Mouse (Mus musculus) lung, embryonic 14.5 days (tissue): ENCODE measurements around the gene Sepsecs. TPM values are rescaled to one million over a fixed set of nuclear protein-coding genes. Genes with fewer than 3 reads are reported as not detected.

Experiments
- ATAC-seq: fragments of 200-750 bp; cut with Nextera tagmentation; 2 replicates; pipeline ENCODE4 v1.8.0; 2017; ENCODE audit warnings: mild to moderate bottlenecking, moderate TSS enrichment, moderate library complexity; ENCODE audit not compliant: insufficient read depth
- DNase-seq: peaks from one replicate; pipeline ENCODE4 v3.0.0-alpha.2; 2015
- H3K27ac ChIP-seq: fragments of 300-500 bp; sonication (generic); 2 replicates; pipeline ENCODE4 v1.5.1; 2014; ENCODE audit warnings: low read depth, mild to moderate bottlenecking, moderate library complexity
- H3K27me3 ChIP-seq: fragments of 300-500 bp; sonication (generic); 2 replicates; pipeline ENCODE4 v1.6.1; 2014; ENCODE audit warnings: low read length, control low read depth; ENCODE audit not compliant: insufficient read depth
- H3K36me3 ChIP-seq: fragments of 300-500 bp; sonication (generic); 2 replicates; pipeline ENCODE4 v1.6.1; 2014; ENCODE audit warnings: control low read depth; ENCODE audit not compliant: insufficient read depth
- H3K4me1 ChIP-seq: fragments of 300-500 bp; sonication (generic); 2 replicates; pipeline ENCODE4 v1.6.1; 2014; ENCODE audit warnings: antibody characterized with exemption, control low read depth; ENCODE audit not compliant: insufficient read depth
- H3K4me2 ChIP-seq: fragments of 300-500 bp; sonication (generic); 2 replicates; pipeline ENCODE4 v1.6.1; 2014; ENCODE audit warnings: mild to moderate bottlenecking
- H3K4me3 ChIP-seq: fragments of 300-500 bp; sonication (generic); 2 replicates; pipeline ENCODE4 v1.5.1; 2014; ENCODE audit warnings: low read depth, low read length
- H3K9ac ChIP-seq: fragments of 300-500 bp; sonication (generic); 2 replicates; pipeline ENCODE4 v1.6.1; 2014
- H3K9me3 ChIP-seq: fragments of 300-500 bp; sonication (generic); 2 replicates; pipeline ENCODE4 v1.6.1; 2016; ENCODE audit warnings: low read depth, low read length, control low read depth
- CTCF ChIP-seq: IDR thresholded peaks from 2 replicates; pipeline ENCODE4 v1.5.1; 2016; ENCODE audit warnings: antibody characterized with exemption, low read depth
- WGBS: fragments of 180-500 bp; shearing (Covaris S2); extraction: QIAGEN DNeasy Blood & Tissue Kit; methylation state at CpG from one replicate; pipeline ENCODE4 v1.1.7; 2014; 5-methylcytosine and 5-hydroxymethylcytosine counted together
- polyA plus RNA-seq: library from polyadenylated mRNA; unstranded; fragments of >200 nt; fragmentation: Nextera tagmentation; extraction: Ambion mirVana; gene quantifications from 2 replicates; pipeline ENCODE4 v1.2.1, GENCODE M21; 2014

Gene Sepsecs
- polyA plus RNA-seq, 1 experiment from 2014 or later: 10.4 TPM

DNA sequence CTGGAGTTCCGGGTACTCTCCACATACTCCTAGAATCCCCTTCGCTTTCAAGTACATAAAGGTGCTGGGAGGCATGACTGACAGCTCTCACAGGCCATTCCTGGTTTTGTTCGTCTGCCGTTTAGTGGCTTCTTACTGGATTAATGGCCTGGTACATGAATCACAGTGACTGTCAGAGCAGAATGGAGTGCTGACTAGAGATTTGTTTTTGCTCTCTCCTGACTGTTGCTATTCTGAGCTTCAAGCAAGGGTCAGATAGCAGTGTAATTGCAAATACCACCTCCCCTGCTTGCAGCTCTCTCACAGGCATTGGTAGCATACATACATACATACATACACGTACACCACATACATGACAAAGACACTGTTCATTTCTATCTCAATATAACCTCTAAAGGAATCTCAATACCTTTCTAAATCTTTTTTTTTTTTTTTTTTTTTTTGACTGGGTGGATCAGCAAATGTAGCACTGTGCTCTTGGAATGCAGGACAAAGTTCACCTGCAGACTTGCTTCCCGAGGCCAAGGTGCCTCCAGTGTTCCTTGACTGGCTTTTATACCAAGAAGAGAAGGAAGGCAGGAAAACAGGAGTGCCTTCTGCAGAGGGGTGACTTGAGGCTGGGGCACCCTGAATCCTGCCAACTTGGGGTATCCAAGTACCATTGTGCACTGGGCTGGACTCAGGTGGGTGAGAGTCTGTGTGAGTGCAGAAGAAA, 18.4 kb upstream of the Sepsecs start:
- H3K9me3 ChIP-seq: no peaks in the 10 kb centered on the region
- H3K4me3 ChIP-seq: no peak overlapping the region
- H3K27ac ChIP-seq: no peak overlapping the region
- no peak overlapping the region for H3K4me2 ChIP-seq
- WGBS: 53% methylated on average over 6 of the region's 6 CpGs
- no peak for ATAC-seq
- DNase-seq: no peak
- TF ChIP-seq CTCF: no peak
- H3K36me3 ChIP-seq: no peaks in the 10 kb centered on the region
- no peaks in the 10 kb centered on the region for H3K27me3 ChIP-seq
- H3K9ac ChIP-seq: no peak overlapping the region
- no peaks in the 10 kb centered on the region for H3K4me1 ChIP-seq

DNA sequence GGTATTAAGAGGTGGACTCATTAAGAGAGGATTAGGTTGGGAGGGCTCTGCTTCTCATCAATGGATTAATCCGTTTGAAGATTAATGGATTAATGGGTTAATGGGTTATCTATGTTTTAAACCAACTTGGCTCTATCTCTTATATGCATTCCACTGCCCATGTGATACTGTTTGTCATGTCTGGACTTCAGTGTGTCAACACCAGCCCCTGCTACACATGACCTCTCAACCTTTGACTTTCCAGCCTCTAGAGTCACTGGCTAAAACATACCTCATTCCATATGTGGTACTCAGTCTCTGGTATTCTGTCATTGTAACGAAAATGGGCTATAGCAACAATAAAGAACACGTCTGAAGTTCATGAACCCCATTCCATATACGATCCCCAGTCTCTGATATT, 11.6 kb upstream of the Sepsecs start:
- H3K9me3 ChIP-seq: no peaks in the 10 kb centered on the region
- TF ChIP-seq CTCF: no peak
- H3K27me3 ChIP-seq: no peaks in the 10 kb centered on the region
- H3K9ac ChIP-seq: no peak overlapping the region
- H3K27ac ChIP-seq: no peak overlapping the region
- 39% methylated on average over 4 of the region's 4 CpGs for WGBS
- no peaks in the 10 kb centered on the region for H3K36me3 ChIP-seq
- H3K4me1 ChIP-seq: no peaks in the 10 kb centered on the region
- ATAC-seq (no peak), DNase-seq (no peak)
- no peak overlapping the region for H3K4me3 ChIP-seq
- no peak overlapping the region for H3K4me2 ChIP-seq

DNA sequence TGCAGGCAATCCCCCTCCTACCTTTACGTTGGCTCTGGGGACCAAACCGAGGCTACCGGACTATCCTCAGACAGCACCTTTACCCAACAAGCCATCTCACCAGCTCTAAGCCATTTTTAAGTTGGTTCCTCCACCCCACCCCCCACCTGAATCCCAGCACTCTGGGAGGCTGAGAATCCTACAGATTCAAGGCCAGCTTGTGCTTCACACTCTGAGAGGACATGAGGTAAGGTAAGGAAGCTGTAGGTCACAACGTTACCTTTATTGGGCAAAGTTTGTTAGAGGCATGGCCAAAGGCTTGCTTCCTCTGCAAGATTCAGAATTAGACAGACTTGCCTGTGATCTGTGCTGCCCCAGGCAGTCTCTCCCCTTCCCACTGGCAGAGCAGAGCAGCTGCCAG, 10.7 kb upstream of the Sepsecs start:
- no peak overlapping the region for H3K4me2 ChIP-seq
- H3K4me1 ChIP-seq: no peaks in the 10 kb centered on the region
- H3K27ac ChIP-seq: no peak overlapping the region
- H3K9ac ChIP-seq: no peak overlapping the region
- no peaks in the 10 kb centered on the region for H3K36me3 ChIP-seq
- DNase-seq (no peak), ATAC-seq (no peak)
- H3K4me3 ChIP-seq: no peak overlapping the region
- WGBS: 67% methylated on average over 4 of the region's 4 CpGs
- no peaks in the 10 kb centered on the region for H3K27me3 ChIP-seq
- no peak for TF ChIP-seq CTCF
- no peaks in the 10 kb centered on the region for H3K9me3 ChIP-seq

DNA sequence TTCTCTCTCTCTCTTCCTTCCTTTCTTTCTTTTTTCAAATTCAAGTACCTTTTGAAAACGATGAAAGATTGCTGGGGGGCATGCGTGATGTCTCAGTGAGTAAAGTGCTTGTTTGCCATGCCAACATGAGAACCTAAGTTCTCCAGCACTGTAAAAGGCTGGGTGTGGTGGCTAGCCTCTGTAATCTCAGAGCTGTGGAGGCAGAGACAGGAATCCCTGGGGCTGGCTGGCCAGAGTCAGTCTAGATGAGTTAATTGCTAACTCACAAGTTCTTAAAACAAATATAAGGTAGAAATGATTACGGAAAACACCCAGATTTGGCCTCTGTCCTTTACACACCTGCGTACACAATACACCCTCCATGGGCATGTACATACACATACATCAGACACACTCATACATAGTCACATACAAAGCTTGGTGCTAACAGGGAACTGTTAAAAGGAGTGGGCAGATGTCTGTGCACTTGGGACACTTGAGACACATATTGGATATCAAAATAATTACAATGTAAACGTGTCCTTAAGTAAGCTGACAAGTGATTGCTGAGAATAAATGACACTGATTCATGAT, 9.1 kb upstream of the Sepsecs start:
- no peak overlapping the region for H3K4me2 ChIP-seq
- DNase-seq (no peak), ATAC-seq (0 out of 2 replicates have a peak, but pooled peaks have one; percentile 52)
- H3K27ac ChIP-seq: no peak overlapping the region
- H3K4me3 ChIP-seq: no peak overlapping the region
- no peaks in the 10 kb centered on the region for H3K9me3 ChIP-seq
- no peaks in the 10 kb centered on the region for H3K27me3 ChIP-seq
- H3K4me1 ChIP-seq: no peaks in the 10 kb centered on the region
- H3K9ac ChIP-seq: no peak overlapping the region
- H3K36me3 ChIP-seq: no peaks in the 10 kb centered on the region
- TF ChIP-seq CTCF: no peak
- WGBS: 54% methylated on average over 5 of the region's 5 CpGs

DNA sequence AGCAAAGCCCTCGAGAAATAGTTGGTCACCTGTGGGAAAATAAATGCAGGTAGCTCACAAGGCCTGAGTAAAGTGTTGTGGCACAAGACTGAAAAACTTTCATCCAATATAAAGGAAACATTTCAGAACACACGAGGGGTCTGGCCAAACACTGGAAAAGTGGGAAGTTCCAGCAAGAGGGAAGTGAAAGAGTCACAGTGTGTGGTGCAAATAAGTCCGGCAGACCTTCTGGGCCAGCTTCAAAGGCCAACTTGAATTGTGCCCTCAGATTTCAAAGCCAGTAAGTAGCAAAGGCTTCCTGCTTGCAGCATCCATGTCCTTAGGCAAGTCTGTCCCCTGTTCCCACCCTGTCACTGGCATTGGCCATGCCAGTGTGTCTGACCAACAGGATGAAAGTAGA, 7.6 kb upstream of the Sepsecs start:
- ATAC-seq (no peak), DNase-seq (no peak)
- Histone ChIP-seq H3K27ac (no peak overlapping the region), H3K4me3 (no peak overlapping the region), H3K27me3 (no peaks in the 10 kb centered on the region), H3K4me2 (no peak overlapping the region), H3K36me3 (no peaks in the 10 kb centered on the region), H3K4me1 (no peaks in the 10 kb centered on the region), H3K9me3 (no peaks in the 10 kb centered on the region), H3K9ac (no peak overlapping the region)
- TF ChIP-seq CTCF: no peak
- 63% methylated on average over 3 of the region's 3 CpGs for WGBS

DNA sequence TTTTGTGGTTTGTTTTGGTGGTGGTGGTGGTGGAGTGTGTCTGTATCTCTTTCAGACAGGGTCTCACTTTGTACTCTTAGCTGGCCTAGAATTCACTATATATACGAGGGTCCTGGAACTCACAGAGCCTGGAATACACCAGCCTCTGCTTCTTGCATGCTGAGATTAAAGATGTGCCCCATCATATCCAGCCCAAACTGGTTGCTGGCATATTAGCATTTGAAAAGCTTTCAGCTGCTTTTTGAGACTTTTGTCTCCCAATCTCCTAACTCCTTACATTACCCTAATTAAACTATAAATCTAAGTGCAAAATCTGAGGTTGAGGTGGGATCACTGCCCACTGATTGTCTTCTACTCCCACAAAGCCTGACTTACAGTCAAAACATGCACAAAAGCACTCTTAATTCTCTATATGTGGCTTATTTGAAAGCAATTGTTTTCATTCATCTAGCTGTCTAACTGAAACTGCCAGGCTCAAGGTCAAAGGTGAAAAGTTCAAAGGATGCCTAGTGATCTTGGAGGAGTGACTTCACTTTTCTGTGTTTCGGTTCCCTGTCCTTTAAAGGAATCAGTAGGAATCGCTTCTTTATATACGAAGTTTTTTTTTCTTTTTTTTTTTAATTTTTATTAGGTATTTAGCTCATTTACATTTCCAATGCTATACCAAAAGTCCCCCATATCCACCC, 5.0 kb upstream of the Sepsecs start:
- ATAC-seq: no peak
- 72% methylated on average over 4 of the region's 4 CpGs for WGBS

DNA sequence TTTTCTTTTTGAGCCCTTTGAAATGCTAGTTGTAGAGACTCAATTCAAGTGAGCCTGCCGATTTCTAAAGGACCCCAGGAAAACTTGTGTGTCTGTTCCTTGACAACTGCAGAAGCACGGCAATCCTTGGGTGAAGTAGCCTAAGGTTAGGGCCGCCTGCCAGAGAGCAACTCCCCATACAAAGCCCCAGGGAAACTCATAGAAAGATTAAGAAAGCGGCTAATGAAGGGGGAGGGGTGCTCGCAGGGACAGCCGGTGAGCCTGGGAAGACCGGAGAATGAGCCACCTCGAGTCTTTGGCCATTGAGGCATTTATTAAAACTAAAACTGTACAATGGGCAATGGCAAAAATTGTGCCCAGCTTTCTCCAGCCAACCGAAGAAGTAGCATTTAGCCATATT, 3.8 kb upstream of the Sepsecs start:
- no peaks in the 10 kb centered on the region for H3K36me3 ChIP-seq
- no peak overlapping the region for H3K27ac ChIP-seq
- ATAC-seq (no peak), DNase-seq (no peak)
- no peak overlapping the region for H3K4me3 ChIP-seq
- no peak overlapping the region for H3K4me2 ChIP-seq
- no peaks in the 10 kb centered on the region; the same call in 1 of the 2 replicates for H3K4me1 ChIP-seq
- H3K27me3 ChIP-seq: no peaks in the 10 kb centered on the region
- no peaks in the 10 kb centered on the region for H3K9me3 ChIP-seq
- 44% methylated on average over 9 of the region's 9 CpGs for WGBS
- no peak for TF ChIP-seq CTCF
- H3K9ac ChIP-seq: no peak overlapping the region

More for the DNA sequence above, 5.0 kb upstream of the Sepsecs start:
- Histone ChIP-seq H3K4me2 (no peak overlapping the region), H3K27me3 (no peaks in the 10 kb centered on the region), H3K4me3 (no peak overlapping the region), H3K4me1 (no peaks in the 10 kb centered on the region), H3K9ac (no peak overlapping the region), H3K27ac (no peak overlapping the region), H3K9me3 (no peaks in the 10 kb centered on the region), H3K36me3 (no peaks in the 10 kb centered on the region)
- no peak for TF ChIP-seq CTCF
- no peak for DNase-seq
